Mouse (Mus musculus) lung, postnatal 4 days (tissue): Measurements from ENCODE around the gene Zfyve26.
"Not testable (repeated sequence)": the region's sequence is repeated elsewhere in the genome, so short reads cannot be mapped to it uniquely, and the experiment has no call there.

ENCODE experiments used
- DNase-seq, 2 experiments: peaks; one replicate each; pipeline ENCODE4 v3.0.0; 2021

Gene Zfyve26

GRCm38 (mm10) chr12:79260154-79260553 lies 36.0 kb downstream of the Zfyve26 start:
- DNase-seq: no peak

GRCm38 (mm10) chr12:79254975-79255374 lies 41.1 kb downstream of the Zfyve26 start:
- DNase-seq: no peak

GRCm38 (mm10) chr12:79253294-79254053 lies 42.6 kb downstream of the Zfyve26 start:
- no peak for DNase-seq

DNA sequence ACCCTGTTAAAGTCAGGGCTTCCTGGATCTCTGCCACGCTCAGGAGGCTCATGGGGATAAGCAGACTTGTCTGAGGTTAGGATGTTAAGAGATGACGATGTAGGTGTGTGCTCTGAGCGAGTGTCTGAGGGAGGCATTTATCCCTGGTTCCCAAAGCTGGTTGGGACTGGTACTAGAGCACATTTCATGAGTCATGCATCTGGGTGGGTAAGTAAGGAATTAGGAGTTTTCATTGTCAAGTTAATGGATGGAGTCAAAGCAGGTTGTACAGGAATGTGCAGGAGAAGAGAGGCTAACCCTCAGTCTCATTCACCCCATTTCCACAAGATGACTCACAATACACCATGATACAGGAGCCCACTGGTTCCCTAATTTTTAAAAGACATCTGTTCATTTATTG lies 48.0 kb downstream of the Zfyve26 start:
- no peak for DNase-seq

GRCm38 (mm10) chr12:79242921-79243320 lies 53.2 kb downstream of the Zfyve26 start:
- DNase-seq: no peak

- DNase-seq: no peak
Observed at GRCm38 (mm10) chr12:79241985-79242384, 54.1 kb downstream of the Zfyve26 start.

GRCm38 (mm10) chr12:79235485-79236080 lies 60.5 kb downstream of the Zfyve26 start:
- peak in 1 of 2 experiments; percentile 21 for DNase-seq

DNA sequence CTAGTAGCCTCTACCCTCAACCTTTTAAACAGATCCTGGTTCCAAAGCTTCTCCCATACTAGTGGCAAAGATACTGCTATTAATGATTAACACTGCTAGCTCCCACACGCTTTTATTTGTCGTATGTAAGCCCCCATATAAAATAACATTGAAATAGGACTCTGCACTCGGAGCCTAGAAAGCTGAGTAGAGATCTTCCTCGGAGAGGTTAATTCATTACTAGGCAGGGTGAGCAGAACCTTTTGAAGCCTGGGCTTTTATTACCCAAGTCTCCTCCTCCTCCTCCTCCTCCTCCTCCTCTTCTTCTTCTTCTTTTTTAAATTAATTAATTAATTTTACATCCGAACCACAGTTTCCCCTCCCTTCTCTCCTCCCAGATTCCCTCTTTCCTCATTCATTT lies 78.6 kb downstream of the Zfyve26 start:
- no peak for DNase-seq

GRCm38 (mm10) chr12:79211447-79211846 lies 84.7 kb downstream of the Zfyve26 start:
- no peak for DNase-seq

DNA sequence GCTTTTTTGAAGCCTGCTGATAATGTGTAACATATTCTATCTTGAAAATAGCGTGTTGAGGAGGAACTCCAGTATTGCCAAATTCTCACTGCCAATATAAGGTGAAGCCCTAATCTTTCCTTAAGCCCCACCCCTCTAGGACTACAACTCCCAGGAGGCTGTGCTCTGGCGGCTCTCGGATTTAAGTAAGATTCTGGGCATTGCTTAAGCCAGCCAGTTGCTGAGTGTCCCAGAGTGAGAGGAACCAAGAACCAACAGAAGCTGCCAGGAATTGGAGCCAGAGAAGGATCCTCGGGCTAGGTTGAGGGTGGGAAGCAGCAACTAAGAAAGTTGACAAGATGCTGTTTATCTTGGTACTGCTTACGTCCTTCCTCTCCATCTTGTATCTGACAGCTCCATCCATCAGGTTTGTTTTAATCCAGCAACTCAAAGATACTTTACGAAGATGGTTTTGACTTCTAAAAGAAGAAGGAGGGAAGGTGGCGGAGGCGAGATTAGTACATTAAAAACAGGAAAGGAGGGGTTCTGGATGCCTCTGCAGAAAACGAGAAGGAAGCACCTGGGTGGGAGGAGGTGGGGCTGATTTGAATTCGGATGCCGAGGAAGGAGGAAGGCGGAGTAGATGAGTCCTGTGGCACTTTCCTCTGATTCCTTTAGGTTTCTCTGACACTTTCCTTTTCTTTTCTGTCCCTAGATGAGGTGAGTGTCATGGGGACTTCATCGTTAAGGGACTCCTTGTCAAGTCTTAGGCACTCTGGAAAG lies 87.2 kb downstream of the Zfyve26 start, which contains the start of gene Rdh12:
Rdh12 (plus strand) TSS at position 212 of the 762 bp plus-strand sequence.
- DNase-seq: peak; percentile 26 to 37

GRCm38 (mm10) chr12:79201882-79202281 lies 94.2 kb downstream of the Zfyve26 start:
- no peak for DNase-seq

GRCm38 (mm10) chr12:79197105-79197504 lies 99.0 kb downstream of the Zfyve26 start:
- DNase-seq: no peak

- DNase-seq: peak; percentile 31 to 76
Observed at GRCm38 (mm10) chr12:79193441-79193840, 102.7 kb downstream of the Zfyve26 start.

DNA sequence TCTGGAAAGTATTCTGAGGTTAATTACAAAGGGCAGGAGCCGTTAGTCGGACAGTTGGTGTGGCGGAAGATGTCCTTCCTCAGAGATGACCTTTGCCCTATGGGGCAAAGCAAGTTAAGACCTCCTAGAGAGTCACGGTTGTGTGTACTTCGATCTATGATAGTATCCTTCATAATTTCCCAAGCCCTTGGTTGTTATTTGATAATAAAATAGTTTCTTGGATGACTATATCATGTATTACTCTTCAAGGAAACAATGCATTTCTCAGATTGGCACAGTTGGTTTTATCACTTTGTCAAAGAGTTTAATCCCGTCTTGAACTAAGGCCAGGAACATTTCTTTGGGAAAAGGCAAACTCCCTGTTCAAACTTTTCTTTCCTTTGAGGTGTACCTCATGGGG lies 103.9 kb downstream of the Zfyve26 start, which contains the start of gene Rdh11:
Rdh11 (minus strand) TSS at position 101 of the 400 bp plus-strand sequence.
- no peak for DNase-seq

GRCm38 (mm10) chr12:79191701-79192100 lies 104.4 kb downstream of the Zfyve26 start:
- peak; percentile 79 to 85 for DNase-seq

DNA sequence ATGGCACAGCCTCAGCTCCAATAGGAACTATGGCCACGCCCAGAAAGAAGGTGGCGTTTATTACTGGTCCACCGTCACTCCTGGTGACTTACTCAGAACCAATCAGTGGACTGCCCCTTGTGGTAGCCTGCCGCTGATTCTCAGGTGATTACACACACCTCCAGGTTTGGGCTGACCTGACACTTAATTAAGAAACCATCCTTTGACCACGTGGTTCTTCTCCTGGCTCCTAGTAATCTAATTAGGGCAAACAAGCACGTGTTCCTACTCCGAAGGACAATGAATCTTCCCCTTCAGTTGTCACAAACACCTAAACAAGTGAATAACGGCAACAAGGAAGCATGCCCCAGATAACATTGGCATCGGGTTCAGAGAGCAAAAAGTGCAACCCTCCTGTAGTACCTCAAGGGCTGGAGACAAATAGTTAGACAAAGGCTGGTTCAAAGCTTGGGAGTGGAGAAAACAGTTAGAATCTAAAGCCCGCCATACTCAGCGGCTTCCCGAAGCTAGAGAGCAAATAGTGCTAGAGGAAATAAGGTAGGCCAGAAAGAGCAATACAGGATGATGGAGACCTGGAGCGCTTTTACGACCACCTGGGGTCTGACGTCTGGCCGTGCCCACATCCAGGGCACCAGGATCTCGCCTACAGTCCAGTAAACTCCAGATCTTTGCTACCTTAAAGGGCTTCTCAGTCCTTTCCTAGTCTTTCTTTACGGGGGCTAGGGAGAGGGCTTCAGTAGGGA lies 105.0 kb downstream of the Zfyve26 start:
- DNase-seq: peak; percentile 54 to 69

GRCm38 (mm10) chr12:79185160-79185559 lies 110.9 kb downstream of the Zfyve26 start:
- DNase-seq: not testable (repeated sequence)
